Mouse (Mus musculus): ENCODE measurements around the gene Tgfb3. TPM values are rescaled to one million over a fixed set of nuclear protein-coding genes. Genes with fewer than 3 reads are reported as not detected.

The Tgfb3 gene
- total and polyA plus RNA-seq, 3 experiments, result 0.34 TPM; not detected in 2

DNA sequence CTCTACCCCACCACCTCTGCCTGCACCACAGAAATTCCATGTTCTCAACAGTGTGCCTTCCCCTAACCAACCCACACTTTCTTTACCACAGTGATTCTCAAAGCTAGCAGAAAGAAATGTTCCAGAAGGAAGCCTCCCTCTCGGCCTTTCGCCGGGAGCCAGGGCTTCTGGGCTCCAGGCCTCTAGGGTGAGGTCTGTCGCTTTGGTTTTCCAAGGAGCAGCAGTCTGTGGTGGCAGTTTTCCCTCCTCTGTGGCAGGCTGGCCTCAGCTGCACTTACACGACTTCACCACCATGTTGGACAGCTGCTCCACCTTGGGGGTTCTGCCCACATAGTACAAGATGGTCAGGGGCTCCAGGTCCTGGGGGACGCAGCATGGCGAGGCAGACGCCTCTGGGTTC lies 21.3 kb downstream of the Tgfb3 start:
- H3K9me3 ChIP-seq (replicated peaks; ENCODE audit: low read length), result no peaks in the 10 kb centered on the region
- peaks cover 9 to 12% of the 10 kb centered on the region in 2 experiments for H3K4me1 ChIP-seq (ENCODE audit: control insufficient read depth in 1 of 2, insufficient read depth in 2 of 2)
- no peak overlapping the region for H3K4me2 ChIP-seq (ENCODE audit: insufficient read depth, low read depth, poor library complexity, severe bottlenecking)
- H3K27ac ChIP-seq (ENCODE audit: insufficient read depth, low read depth), result no peak overlapping the region
- DNase-seq (ENCODE audit: extremely low read depth), result no peak
- dilution Hi-C loops (cut with MboI; ENCODE audit: extremely low pct_ligation_motif_present, extremely low pct_unique_long_range_greater_than_20kb, low sequenced_read_pairs) (no loop called here), in situ Hi-C loops (cut with MboI; ENCODE audit: low pct_ligation_motif_present, low pct_unique_long_range_greater_than_20kb, low sequenced_read_pairs) (no loop called here)
- H3K79me2 ChIP-seq (replicated peaks; ENCODE audit: control insufficient read depth, extremely low read depth, insufficient read depth, poor library complexity, severe bottlenecking), result no peaks in the 10 kb centered on the region
- no peak overlapping the region for H3K4me3 ChIP-seq (replicated peaks in 1 of 3; ENCODE audit: low read depth in 2 of 3, low read length in 2 of 3, poor library complexity in 1 of 3)
- H3K36me3 ChIP-seq (replicated peaks in 1 of 2; ENCODE audit: control insufficient read depth in 1 of 2, insufficient read depth in 1 of 2, low read length in 1 of 2), result peaks cover 0 to 5% of the 10 kb centered on the region in 2 experiments
- TF ChIP-seq SIN3A (IDR thresholded peaks at IDR 0.05; ENCODE audit: low read length) (no peak), POLR2AphosphoS2 (IDR thresholded peaks at IDR 0.05; ENCODE audit: low read depth, low read length) (no peak)
- H3K9ac ChIP-seq (ENCODE audit: insufficient read depth, low read depth), result no peak overlapping the region
- H3K27me3 ChIP-seq (replicated peaks), result no peaks in the 10 kb centered on the region

DNA sequence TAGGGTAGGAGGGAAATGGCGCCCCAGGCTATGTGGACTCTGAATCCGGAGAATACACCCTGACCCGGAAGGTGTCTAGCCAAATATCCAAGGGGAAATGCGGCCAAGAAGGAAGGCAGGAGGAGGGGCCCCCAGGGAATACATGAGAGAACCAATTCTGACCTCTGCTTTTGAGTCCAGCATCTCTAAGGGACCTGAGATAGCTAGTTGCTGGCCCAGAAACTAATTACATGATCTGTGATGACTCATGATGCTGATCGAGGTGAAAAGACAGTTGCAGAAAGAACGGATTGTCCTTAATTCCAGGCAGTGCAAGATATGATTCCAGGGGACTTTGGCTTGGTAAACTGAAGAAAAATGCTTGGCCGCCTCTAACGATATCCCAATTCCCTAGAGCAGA lies 21.9 kb downstream of the Tgfb3 start:
- H3K9ac ChIP-seq (ENCODE audit: insufficient read depth, low read depth), result no peak overlapping the region
- dilution Hi-C loops (cut with MboI; ENCODE audit: extremely low pct_ligation_motif_present, extremely low pct_unique_long_range_greater_than_20kb, low sequenced_read_pairs), result no loop called here
- no peaks in the 10 kb centered on the region for H3K27me3 ChIP-seq (replicated peaks)
- peaks cover 9 to 12% of the 10 kb centered on the region in 2 experiments for H3K4me1 ChIP-seq (ENCODE audit: control insufficient read depth in 1 of 2, insufficient read depth in 2 of 2)
- no peak for TF ChIP-seq JUND (conservative IDR thresholded peaks at IDR 0.05; ENCODE audit: low read depth, low read length)
- no peak for TF ChIP-seq SMC3 (IDR thresholded peaks at IDR 0.05; ENCODE audit: low read depth, low read length)
- no peak for TF ChIP-seq USF1 (IDR thresholded peaks at IDR 0.05; ENCODE audit: low read depth, low read length)
- TF ChIP-seq NELFE (IDR thresholded peaks at IDR 0.05; ENCODE audit: low read depth, low read length), result no peak
- TF ChIP-seq RAD21 (IDR thresholded peaks at IDR 0.05; ENCODE audit: low read depth, low read length), result no peak
- TF ChIP-seq MAZ (IDR thresholded peaks at IDR 0.05; ENCODE audit: low read depth, low read length), result no peak
- TF ChIP-seq UBTF (IDR thresholded peaks at IDR 0.05; ENCODE audit: low read depth, low read length), result no peak
- H3K4me3 ChIP-seq (replicated peaks in 1 of 3; ENCODE audit: low read depth in 2 of 3, low read length in 2 of 3, poor library complexity in 1 of 3), result no peak overlapping the region
- H3K79me2 ChIP-seq (replicated peaks; ENCODE audit: control insufficient read depth, extremely low read depth, insufficient read depth, poor library complexity, severe bottlenecking), result no peaks in the 10 kb centered on the region
- no peak overlapping the region for H3K27ac ChIP-seq (ENCODE audit: insufficient read depth, low read depth)
- DNase-seq (ENCODE audit: extremely low read depth), result no peak
- in situ Hi-C loops (cut with MboI; ENCODE audit: low pct_ligation_motif_present, low pct_unique_long_range_greater_than_20kb, low sequenced_read_pairs), result no loop called here
- H3K4me2 ChIP-seq (ENCODE audit: insufficient read depth, low read depth, poor library complexity, severe bottlenecking), result no peak overlapping the region
- peaks cover 0 to 5% of the 10 kb centered on the region in 2 experiments for H3K36me3 ChIP-seq (replicated peaks in 1 of 2; ENCODE audit: control insufficient read depth in 1 of 2, insufficient read depth in 1 of 2, low read length in 1 of 2)
- H3K9me3 ChIP-seq (replicated peaks; ENCODE audit: low read length), result no peaks in the 10 kb centered on the region

DNA sequence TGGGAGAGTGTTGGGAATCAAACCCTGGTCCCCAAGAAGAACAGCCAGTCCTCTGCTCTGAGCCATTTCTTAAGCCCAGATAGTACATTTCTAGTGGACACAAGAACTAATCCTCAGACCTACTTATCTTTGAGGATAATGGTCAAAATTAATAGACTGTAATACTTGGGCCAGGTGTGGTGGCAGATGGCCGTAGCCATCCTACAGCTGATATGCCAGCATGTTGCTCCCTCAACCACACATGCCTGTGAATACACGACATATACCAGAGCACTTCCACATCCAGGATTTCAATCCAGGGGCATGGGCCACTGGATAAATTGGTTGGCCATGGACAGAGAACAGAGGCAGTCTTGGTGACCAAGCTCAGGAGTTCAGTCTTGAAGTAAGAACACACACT lies 23.5 kb downstream of the Tgfb3 start:
- no peak overlapping the region for H3K9ac ChIP-seq (ENCODE audit: insufficient read depth, low read depth)
- H3K4me1 ChIP-seq (ENCODE audit: control insufficient read depth in 1 of 2, insufficient read depth in 2 of 2), result peaks cover 9 to 22% of the 10 kb centered on the region in 2 experiments
- no peak for TF ChIP-seq EP300 (IDR thresholded peaks at IDR 0.05; ENCODE audit: low read length)
- no peak for TF ChIP-seq BHLHE40 (IDR thresholded peaks at IDR 0.05; ENCODE audit: low read depth, low read length)
- no peak for TF ChIP-seq SIN3A (IDR thresholded peaks at IDR 0.05; ENCODE audit: low read length)
- no peak for TF ChIP-seq JUND (conservative IDR thresholded peaks at IDR 0.05; ENCODE audit: low read depth, low read length)
- no peak for TF ChIP-seq MAFK (IDR thresholded peaks at IDR 0.05; ENCODE audit: insufficient replicate concordance, low read length)
- TF ChIP-seq MXI1 (IDR thresholded peaks at IDR 0.05; ENCODE audit: low read depth, low read length), result no peak
- no peak for TF ChIP-seq ZKSCAN1 (IDR thresholded peaks at IDR 0.05; ENCODE audit: borderline replicate concordance, low read depth, low read length)
- no peak for TF ChIP-seq ELF1 (IDR thresholded peaks at IDR 0.05; ENCODE audit: low read depth, low read length)
- TF ChIP-seq KAT2A (IDR thresholded peaks at IDR 0.05; ENCODE audit: insufficient replicate concordance, low read length), result no peak
- no peak for TF ChIP-seq USF2 (conservative IDR thresholded peaks at IDR 0.05; ENCODE audit: low read depth, low read length)
- no peak for TF ChIP-seq TBP (conservative IDR thresholded peaks at IDR 0.05; ENCODE audit: low read depth, low read length)
- TF ChIP-seq CHD1 (IDR thresholded peaks at IDR 0.05; ENCODE audit: low read depth, low read length), result no peak
- TF ChIP-seq UBTF (IDR thresholded peaks at IDR 0.05; ENCODE audit: low read depth, low read length), result no peak
- TF ChIP-seq GABPA (IDR thresholded peaks at IDR 0.05; ENCODE audit: insufficient replicate concordance, low read depth, low read length), result no peak
- TF ChIP-seq RCOR1 (conservative IDR thresholded peaks at IDR 0.05; ENCODE audit: low read depth, low read length), result no peak
- no peak overlapping the region for H3K4me3 ChIP-seq (replicated peaks in 1 of 3; ENCODE audit: low read depth in 2 of 3, low read length in 2 of 3, poor library complexity in 1 of 3)
- no peak overlapping the region for H3K4me2 ChIP-seq (ENCODE audit: insufficient read depth, low read depth, poor library complexity, severe bottlenecking)
- dilution Hi-C loops (cut with MboI; ENCODE audit: extremely low pct_ligation_motif_present, extremely low pct_unique_long_range_greater_than_20kb, low sequenced_read_pairs) (no loop called here), in situ Hi-C loops (cut with MboI; ENCODE audit: low pct_ligation_motif_present, low pct_unique_long_range_greater_than_20kb, low sequenced_read_pairs) (no loop called here)
- H3K79me2 ChIP-seq (replicated peaks; ENCODE audit: control insufficient read depth, extremely low read depth, insufficient read depth, poor library complexity, severe bottlenecking), result no peaks in the 10 kb centered on the region
- H3K27me3 ChIP-seq (replicated peaks), result no peaks in the 10 kb centered on the region
- no peak for DNase-seq (ENCODE audit: extremely low read depth)
- H3K9me3 ChIP-seq (replicated peaks; ENCODE audit: low read length), result no peaks in the 10 kb centered on the region
- H3K27ac ChIP-seq (ENCODE audit: insufficient read depth, low read depth), result no peak overlapping the region
- peaks cover 0 to 5% of the 10 kb centered on the region in 2 experiments for H3K36me3 ChIP-seq (replicated peaks in 1 of 2; ENCODE audit: control insufficient read depth in 1 of 2, insufficient read depth in 1 of 2, low read length in 1 of 2)

All from CH12.LX (cell line).